Mouse (Mus musculus) hindbrain, embryonic 10.5 days (tissue): Measurements from ENCODE around the gene Eif4e3. TPM values are rescaled to one million over a fixed set of nuclear protein-coding genes. Genes with fewer than 3 reads are reported as not detected.

ENCODE experiments used
- DNase-seq: peaks from one replicate; pipeline ENCODE4 v3.0.0-alpha.2; 2017; ENCODE audit warnings: low spot score
- H3K27ac ChIP-seq: fragments of 300-500 bp; sonication (generic); 2 replicates; pipeline ENCODE4 v1.5.1; 2016; ENCODE audit warnings: mild to moderate bottlenecking, moderate library complexity
- H3K27me3 ChIP-seq: fragments of 300-500 bp; sonication (generic); 2 replicates; pipeline ENCODE4 v1.6.1; 2016; ENCODE audit warnings: mild to moderate bottlenecking; ENCODE audit not compliant: poor library complexity, insufficient read depth, severe bottlenecking
- H3K36me3 ChIP-seq: fragments of 300-500 bp; sonication (generic); 2 replicates; pipeline ENCODE4 v1.6.1; 2016; ENCODE audit warnings: mild to moderate bottlenecking, moderate library complexity
- H3K4me1 ChIP-seq: fragments of 300-500 bp; sonication (generic); replicated peaks from 2 replicates; pipeline ENCODE4 v1.6.1; 2016; ENCODE audit warnings: mild to moderate bottlenecking
- H3K4me3 ChIP-seq: fragments of 300-500 bp; sonication (generic); 2 replicates; pipeline ENCODE4 v1.5.1; 2016; ENCODE audit warnings: mild to moderate bottlenecking, moderate library complexity
- H3K9me3 ChIP-seq: fragments of 300-500 bp; sonication (generic); 2 replicates; pipeline ENCODE4 v1.6.1; 2016; ENCODE audit warnings: mild to moderate bottlenecking, moderate library complexity
- WGBS: fragments of 180-500 bp; shearing (Covaris S2); methylation state at CpG from one replicate; pipeline ENCODE4 v1.1.7; 2016; 5-methylcytosine and 5-hydroxymethylcytosine counted together
- polyA plus RNA-seq: library from polyadenylated mRNA; unstranded; fragments of >200 nt; fragmentation: Nextera tagmentation; extraction: Ambion mirVana; gene quantifications from 2 replicates; pipeline ENCODE4 v1.2.1, GENCODE M21; 2016

Gene Eif4e3
- polyA plus RNA-seq, 1 experiment from 2014 or later, result 12.0 TPM

- H3K4me3 ChIP-seq, result no peak overlapping the region
- 79% methylated on average over 11 of the region's 11 CpGs for WGBS
- H3K27me3 ChIP-seq, result no peaks in the 10 kb centered on the region
- DNase-seq, result no peak
- no peaks in the 10 kb centered on the region for H3K36me3 ChIP-seq
- 0 out of 2 replicates have a peak, but pooled peaks cover 4% of the 10 kb centered on the region for H3K4me1 ChIP-seq
- no peak overlapping the region for H3K27ac ChIP-seq
- H3K9me3 ChIP-seq, result no peaks in the 10 kb centered on the region
These were observed 11.5 kb upstream of the Eif4e3 start for GRCm38 (mm10) chr6:99678108-99678507.

GRCm38 (mm10) chr6:99677325-99677724 is 10.8 kb upstream of the Eif4e3 start:
- Histone ChIP-seq H3K36me3 (no peaks in the 10 kb centered on the region), H3K27me3 (no peaks in the 10 kb centered on the region), H3K27ac (no peak overlapping the region), H3K9me3 (no peaks in the 10 kb centered on the region), H3K4me1 (0 out of 2 replicates have a peak, but pooled peaks cover 4% of the 10 kb centered on the region), H3K4me3 (no peak overlapping the region)
- WGBS, result 92% methylated on average over 8 of the region's 8 CpGs
- no peak for DNase-seq

GRCm38 (mm10) chr6:99674482-99674881 is 7.9 kb upstream of the Eif4e3 start:
- Histone ChIP-seq H3K36me3 (no peaks in the 10 kb centered on the region), H3K27me3 (no peaks in the 10 kb centered on the region; the same call in 1 of the 2 replicates), H3K27ac (no peak overlapping the region), H3K9me3 (no peaks in the 10 kb centered on the region), H3K4me1 (peaks cover 16% of the 10 kb centered on the region), H3K4me3 (no peak overlapping the region)
- WGBS, result 79% methylated on average over 4 of the region's 4 CpGs
- DNase-seq, result no peak

GRCm38 (mm10) chr6:99671768-99672167 is 5.2 kb upstream of the Eif4e3 start:
- WGBS, result 71% methylated on average over 3 of the region's 3 CpGs
- Histone ChIP-seq H3K36me3 (no peaks in the 10 kb centered on the region), H3K4me3 (no peak overlapping the region), H3K4me1 (peaks cover 31% of the 10 kb centered on the region), H3K27me3 (peaks cover 27% of the 10 kb centered on the region), H3K27ac (no peak overlapping the region), H3K9me3 (no peaks in the 10 kb centered on the region)
- no peak for DNase-seq

- Histone ChIP-seq H3K9me3 (no peaks in the 10 kb centered on the region), H3K4me3 (no peak overlapping the region), H3K36me3 (no peaks in the 10 kb centered on the region), H3K4me1 (peaks cover 43% of the 10 kb centered on the region), H3K27ac (no peak overlapping the region), H3K27me3 (peaks cover 35% of the 10 kb centered on the region)
- DNase-seq, result peak; percentile 49
- WGBS, result 78% methylated on average over 7 of the region's 7 CpGs
These were observed 4.0 kb upstream of the Eif4e3 start for GRCm38 (mm10) chr6:99670481-99671119.

- Histone ChIP-seq H3K36me3 (no peaks in the 10 kb centered on the region), H3K4me3 (no peak overlapping the region), H3K4me1 (peaks cover 50% of the 10 kb centered on the region), H3K9me3 (no peaks in the 10 kb centered on the region), H3K27me3 (peaks cover 44% of the 10 kb centered on the region), H3K27ac (no peak overlapping the region)
- peak; percentile 49 for DNase-seq
- WGBS, result 37% methylated on average over 5 of the region's 5 CpGs
These were observed 3.1 kb upstream of the Eif4e3 start for GRCm38 (mm10) chr6:99669481-99670325.

- Histone ChIP-seq H3K27ac (peak overlapping the region; percentile 96), H3K4me1 (peaks cover 64% of the 10 kb centered on the region), H3K9me3 (no peaks in the 10 kb centered on the region), H3K27me3 (peaks cover 59% of the 10 kb centered on the region), H3K36me3 (no peaks in the 10 kb centered on the region), H3K4me3 (peak overlapping the region; percentile 88)
- DNase-seq, result peak; percentile 39
- 43% methylated on average over 8 of the region's 8 CpGs for WGBS
These were observed 719 bp upstream of the Eif4e3 start for GRCm38 (mm10) chr6:99667290-99667689.

- Histone ChIP-seq H3K4me1 (peaks cover 64% of the 10 kb centered on the region), H3K27me3 (peaks cover 59% of the 10 kb centered on the region), H3K4me3 (peak overlapping the region; percentile 88), H3K36me3 (no peaks in the 10 kb centered on the region), H3K9me3 (no peaks in the 10 kb centered on the region), H3K27ac (peak overlapping the region; percentile 96)
- DNase-seq, result no peak
- WGBS, result 35% methylated on average over 16 of the region's 16 CpGs
These were observed 884 bp downstream of the Eif4e3 start for GRCm38 (mm10) chr6:99665457-99666317.

GRCm38 (mm10) chr6:99663232-99663631 is 3.3 kb downstream of the Eif4e3 start:
- Histone ChIP-seq H3K36me3 (no peaks in the 10 kb centered on the region), H3K27me3 (peaks cover 47% of the 10 kb centered on the region), H3K4me3 (no peak overlapping the region), H3K27ac (no peak overlapping the region), H3K4me1 (peaks cover 44% of the 10 kb centered on the region), H3K9me3 (no peaks in the 10 kb centered on the region)
- WGBS, result 77% methylated on average over 8 of the region's 8 CpGs
- DNase-seq, result no peak

GRCm38 (mm10) chr6:99660443-99660842 is 6.1 kb downstream of the Eif4e3 start:
- WGBS, result 65% methylated on average over 3 of the region's 3 CpGs
- H3K4me1 ChIP-seq, result peaks cover 31% of the 10 kb centered on the region
- H3K9me3 ChIP-seq, result no peaks in the 10 kb centered on the region
- H3K36me3 ChIP-seq, result no peaks in the 10 kb centered on the region
- H3K4me3 ChIP-seq, result no peak overlapping the region
- H3K27ac ChIP-seq, result no peak overlapping the region
- no peak for DNase-seq
- H3K27me3 ChIP-seq, result peaks cover 22% of the 10 kb centered on the region

- no peaks in the 10 kb centered on the region for H3K9me3 ChIP-seq
- H3K27me3 ChIP-seq, result peaks cover 6% of the 10 kb centered on the region; the same call in 1 of the 2 replicates
- H3K36me3 ChIP-seq, result no peaks in the 10 kb centered on the region
- 88% methylated on average over 10 of the region's 10 CpGs for WGBS
- peaks cover 21% of the 10 kb centered on the region for H3K4me1 ChIP-seq
- DNase-seq, result no peak
- no peak overlapping the region for H3K27ac ChIP-seq
- H3K4me3 ChIP-seq, result no peak overlapping the region
These were observed 8.0 kb downstream of the Eif4e3 start for GRCm38 (mm10) chr6:99658586-99658985.

GRCm38 (mm10) chr6:99656088-99656487 is 10.5 kb downstream of the Eif4e3 start:
- Histone ChIP-seq H3K36me3 (no peaks in the 10 kb centered on the region), H3K4me3 (no peak overlapping the region), H3K27ac (no peak overlapping the region), H3K9me3 (no peaks in the 10 kb centered on the region), H3K4me1 (peaks cover 24% of the 10 kb centered on the region), H3K27me3 (no peaks in the 10 kb centered on the region; the same call in 1 of the 2 replicates)
- no peak for DNase-seq
- 94% methylated on average over 2 of the region's 2 CpGs for WGBS
